Mouse (Mus musculus) brain, embryonic 14.5 days (tissue): ENCODE measurements around the gene Vps8.
"Not testable (repeated sequence)": the region's sequence is repeated elsewhere in the genome, so short reads cannot be mapped to it uniquely, and the experiment has no call there.

ENCODE experiments used
- CTCF ChIP-seq: fragments of 200-500 bp; IDR thresholded peaks from 2 replicates; pipeline ENCODE4 v1.5.1; 2012; ENCODE audit warnings: inconsistent platforms, mild to moderate bottlenecking, moderate library complexity, borderline replicate concordance; ENCODE audit not compliant: insufficient read depth, insufficient read length; ENCODE audit errors: extremely low read depth
- POLR2A ChIP-seq: fragments of 200-500 bp; IDR thresholded peaks from 2 replicates; pipeline ENCODE4 v1.6.1; 2012; ENCODE audit warnings: mild to moderate bottlenecking, inconsistent platforms, borderline replicate concordance; ENCODE audit not compliant: poor library complexity, insufficient read depth, insufficient read length, severe bottlenecking; ENCODE audit errors: extremely low read depth

DNA sequence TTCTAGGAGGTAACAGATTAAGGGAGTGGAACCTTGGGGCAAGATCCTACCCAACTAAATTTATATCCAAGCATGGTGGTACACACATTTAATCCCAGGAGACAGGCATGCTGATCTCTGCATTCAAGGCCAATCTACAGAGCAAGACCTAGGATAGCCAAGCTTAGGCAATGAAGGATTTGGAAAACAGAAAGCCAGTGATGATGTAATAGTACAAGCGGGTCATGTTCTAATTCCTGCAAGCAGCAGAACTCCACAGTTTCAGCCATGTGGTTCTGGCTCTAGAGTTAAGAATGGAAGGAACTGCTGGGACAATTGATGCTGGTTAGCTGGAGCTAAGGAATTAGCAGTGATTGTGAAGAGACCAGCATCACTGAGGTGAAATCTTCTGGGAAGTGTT, 250.7 kb downstream of the Vps8 start:
- not testable (repeated sequence) for TF ChIP-seq POLR2A, CTCF
